Mouse (Mus musculus) CH12.LX (cell line): Measurements from ENCODE around the gene Slc6a16.

ENCODE experiments used
- CTCF ChIP-seq, 2 experiments: IDR thresholded peaks in 1 of 2; conservative IDR thresholded peaks in 1 of 2; 2 replicates each; pipeline ENCODE4 v1.5.1; 2011 to 2012; ENCODE audit warnings: low read depth in 2 of 2, low read length in 2 of 2, improper control_type of control experiment in 1 of 2, inconsistent platforms in 1 of 2, mild to moderate bottlenecking in 1 of 2, moderate library complexity in 1 of 2
- E2F4 ChIP-seq: IDR thresholded peaks from 2 replicates; pipeline ENCODE4 v1.6.1; 2011; ENCODE audit warnings: low read depth, low read length, improper control_type of control experiment; ENCODE audit not compliant: insufficient replicate concordance
- EP300 ChIP-seq: IDR thresholded peaks from 2 replicates; pipeline ENCODE4 v1.6.1; 2011; ENCODE audit warnings: low read length, improper control_type of control experiment
- HCFC1 ChIP-seq: IDR thresholded peaks from 2 replicates; pipeline ENCODE4 v1.6.1; 2012; ENCODE audit warnings: low read depth, mild to moderate bottlenecking, inconsistent platforms, low read length, improper control_type of control experiment
- MYC ChIP-seq: IDR thresholded peaks from 2 replicates; pipeline ENCODE4 v1.6.1; 2011; ENCODE audit warnings: low read depth, mild to moderate bottlenecking, improper control_type of control experiment, low read length
- PAX5 ChIP-seq: IDR thresholded peaks from 2 replicates; pipeline ENCODE4 v1.6.1; 2012; ENCODE audit warnings: low read length, inconsistent platforms, mixed read lengths
- POLR2A ChIP-seq: IDR thresholded peaks from 2 replicates; pipeline ENCODE4 v1.6.1; 2011; ENCODE audit warnings: low read depth, mild to moderate bottlenecking, improper control_type of control experiment, low read length
- POLR2AphosphoS2 ChIP-seq: IDR thresholded peaks from 2 replicates; pipeline ENCODE4 v1.6.1; 2011; ENCODE audit warnings: low read depth, low read length, improper control_type of control experiment
- RAD21 ChIP-seq: IDR thresholded peaks from 2 replicates; pipeline ENCODE4 v1.6.1; 2011; ENCODE audit warnings: low read depth, mild to moderate bottlenecking, low read length, improper control_type of control experiment, moderate library complexity
- TBP ChIP-seq: conservative IDR thresholded peaks from 2 replicates; pipeline ENCODE4 v1.6.1; 2011; ENCODE audit warnings: low read depth, low read length, improper control_type of control experiment
- UBTF ChIP-seq: IDR thresholded peaks from 2 replicates; pipeline ENCODE4 v1.6.1; 2012; ENCODE audit warnings: low read depth, mild to moderate bottlenecking, inconsistent platforms, low read length, improper control_type of control experiment, moderate library complexity
- USF1 ChIP-seq: IDR thresholded peaks from 2 replicates; pipeline ENCODE4 v1.6.1; 2014; ENCODE audit warnings: low read depth, mild to moderate bottlenecking, inconsistent platforms, low read length, improper control_type of control experiment
- ZC3H11A ChIP-seq: IDR thresholded peaks from 2 replicates; pipeline ENCODE4 v1.6.1; 2012; ENCODE audit warnings: low read depth, mild to moderate bottlenecking, inconsistent platforms, low read length, improper control_type of control experiment
- ZNF384 ChIP-seq: IDR thresholded peaks from 2 replicates; pipeline ENCODE4 v1.6.1; 2012; ENCODE audit warnings: low read depth, low read length, improper control_type of control experiment, inconsistent platforms

DNA sequence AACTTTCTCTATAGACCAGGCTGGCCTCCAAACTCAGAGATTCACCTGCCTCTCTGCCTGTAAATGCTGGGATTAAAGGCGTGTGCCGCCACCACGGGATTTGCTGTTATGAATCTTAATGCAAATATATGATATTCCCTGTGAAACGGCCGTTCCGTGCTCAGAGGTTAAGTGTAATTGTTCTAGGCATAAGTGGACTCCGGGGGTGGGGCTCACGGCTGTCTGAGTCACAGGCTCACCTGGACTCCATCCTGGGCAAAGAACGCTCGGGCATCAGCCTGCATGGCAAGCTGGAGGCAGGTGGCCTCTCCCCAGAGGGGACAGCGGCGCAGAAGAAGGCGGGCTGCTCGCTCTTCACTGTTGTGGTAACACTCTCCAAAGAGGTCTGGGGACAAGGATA, 75.7 kb downstream of the Slc6a16 start:
- TF ChIP-seq POLR2A (no peak), CTCF (conservative IDR thresholded peaks at IDR 0.05 in 1 of 2, IDR thresholded peaks at IDR 0.05 in 1 of 2; ENCODE audit: low read depth in 2 of 2, low read length in 2 of 2) (no peak), ZC3H11A (no peak), UBTF (no peak), E2F4 (no peak), EP300 (no peak), USF1 (no peak), TBP (no peak), RAD21 (no peak), POLR2AphosphoS2 (no peak), PAX5 (no peak), HCFC1 (no peak), ZNF384 (no peak), MYC (no peak)
